Mouse (Mus musculus): ENCODE data around the gene Casp3.

Casp3 gene

DNA sequence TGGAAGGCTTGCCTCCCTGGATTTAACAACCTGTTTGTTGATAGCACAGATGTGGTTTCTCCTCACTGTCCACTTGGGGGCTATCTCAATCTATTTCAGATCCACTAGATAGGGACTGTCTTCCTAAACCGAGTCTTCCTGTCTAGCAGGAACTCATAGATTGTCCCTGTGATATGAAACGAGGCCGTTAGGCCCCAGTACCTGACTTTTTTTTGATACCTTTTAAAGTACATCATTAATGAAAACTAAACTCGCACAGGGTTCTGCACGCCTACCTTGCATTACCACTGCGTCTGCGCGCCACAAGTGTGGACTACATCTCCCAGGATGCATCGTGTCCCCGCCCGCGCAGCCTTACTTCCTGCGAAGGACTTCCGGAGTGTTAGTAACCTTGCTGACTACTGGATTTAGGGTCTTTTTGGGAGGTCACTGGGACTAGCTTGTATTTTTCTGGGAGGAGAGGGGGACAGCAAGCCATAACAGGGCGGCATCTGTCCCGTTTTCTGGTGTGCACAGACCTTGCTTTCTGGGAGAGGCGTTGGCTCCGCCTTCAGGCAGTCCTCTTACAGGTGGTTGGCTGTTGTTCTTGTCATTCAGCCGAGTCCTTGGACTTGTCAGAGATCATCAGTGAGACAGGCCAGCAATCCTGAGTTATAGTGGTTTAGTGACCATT is 69.7 kb downstream of the Casp3 start:
- DNase-seq (ENCODE audit: low read depth), result peak; percentile 96

Measured in naive thymus-derived CD4-positive, alpha-beta T cell, adult 2 months (primary cell).